Mouse (Mus musculus): Measurements from ENCODE around the gene BC048562.

Gene BC048562

DNA sequence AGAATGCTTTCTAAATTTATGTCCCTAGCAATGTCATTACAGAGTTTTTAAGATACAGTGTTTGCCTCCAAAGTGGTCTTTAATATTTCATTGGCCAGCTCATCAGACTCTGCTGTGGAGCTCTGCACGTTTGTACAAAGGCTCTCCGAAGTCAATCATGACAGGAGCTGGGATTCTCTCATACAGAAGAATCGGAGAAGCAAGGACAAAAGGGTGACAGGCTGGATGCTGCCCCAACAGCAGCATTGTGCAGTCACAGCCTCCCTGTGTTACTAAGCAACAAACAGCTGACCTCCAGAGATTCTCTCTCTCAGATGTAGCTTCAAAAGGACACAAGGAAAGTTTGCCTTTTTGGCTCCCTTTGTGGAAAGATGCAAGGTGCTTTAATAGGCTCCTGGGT lies at the start of gene BC048562:
Gene BC048562, plus strand, starts transcription at position 301 of the 400 bp plus-strand sequence.
- no peak for DNase-seq

DNA sequence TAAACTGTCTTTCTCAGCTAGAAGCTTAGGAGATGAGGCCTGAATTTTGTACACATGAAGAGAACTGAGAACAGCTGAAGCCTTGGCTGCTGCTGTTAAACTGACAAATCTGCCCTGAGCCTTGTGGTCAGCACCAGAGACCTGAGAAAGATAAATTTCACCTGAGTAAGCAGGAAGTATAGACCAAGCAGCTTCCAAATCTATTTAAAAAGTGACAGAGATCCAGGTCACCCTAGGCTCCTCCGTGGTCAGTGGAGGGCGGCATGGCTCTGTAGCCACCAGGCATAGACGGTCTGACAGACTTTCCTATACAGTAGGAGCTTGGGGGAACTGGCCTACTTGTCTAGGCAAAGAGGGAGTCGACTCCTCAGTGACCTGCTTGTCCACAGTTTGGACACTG lies 49.5 kb upstream of the BC048562 start:
- DNase-seq, result no peak

DNA sequence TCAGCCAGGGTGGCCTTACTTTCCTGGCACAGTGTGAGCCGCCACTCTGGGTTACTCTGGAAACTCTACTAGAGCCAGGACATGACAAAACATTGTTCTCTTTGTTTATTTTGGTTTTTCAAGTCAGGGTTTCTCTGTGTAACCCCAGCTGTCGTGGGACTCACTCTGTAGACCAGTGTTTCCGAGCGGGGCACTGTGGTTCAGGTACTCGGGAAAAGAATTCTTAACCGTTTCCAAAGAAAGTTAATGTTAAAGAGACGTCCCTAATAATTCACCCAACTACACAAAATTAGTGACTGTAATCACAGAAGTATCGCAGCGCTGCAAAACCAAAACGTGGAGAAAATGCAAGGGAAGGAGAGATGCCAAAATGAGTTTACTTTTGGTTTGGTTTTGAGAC lies 47.7 kb upstream of the BC048562 start:
- DNase-seq, result peak; percentile 17

DNA sequence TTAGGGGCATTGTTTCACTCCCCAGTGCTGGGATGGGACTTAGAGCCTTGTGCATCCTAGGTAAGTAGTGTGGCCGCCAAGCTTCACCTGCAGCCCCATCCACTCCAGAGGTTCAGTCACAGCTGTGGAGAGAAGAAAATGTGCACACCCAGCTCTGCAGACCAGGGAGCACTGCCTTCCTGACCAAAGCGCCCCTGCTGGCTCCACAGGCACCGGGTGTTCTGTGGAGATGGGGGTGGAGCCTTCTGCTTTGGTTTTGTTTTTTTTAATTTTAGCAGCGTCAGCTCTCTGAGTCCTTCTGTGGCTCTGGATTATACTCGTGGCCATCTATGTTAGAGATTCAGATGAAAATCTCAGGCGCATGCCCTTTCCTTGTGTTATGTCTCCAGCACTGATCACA lies 47.1 kb upstream of the BC048562 start:
- DNase-seq, result peak; percentile 28

DNA sequence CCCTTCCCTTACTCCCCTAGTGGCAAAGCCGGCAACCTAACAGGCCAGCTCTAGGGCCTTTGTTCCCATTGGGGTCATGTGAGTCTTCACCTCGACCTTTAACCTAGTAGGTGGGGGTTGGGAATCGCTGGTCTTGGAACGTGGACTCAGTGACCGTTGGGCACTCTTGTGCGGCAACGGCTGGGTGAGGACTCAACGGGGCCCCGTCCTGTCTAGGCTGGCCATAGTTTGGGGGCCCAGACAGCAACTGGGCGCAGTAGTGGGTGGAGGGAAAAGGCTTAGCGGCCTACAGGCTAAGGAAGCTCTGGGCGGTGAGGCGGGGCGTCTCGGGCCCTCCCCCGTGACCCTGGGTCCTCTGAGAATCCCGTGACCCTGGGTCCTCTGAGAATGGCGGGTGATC lies 43.6 kb upstream of the BC048562 start, which contains the start of gene 1700102P08Rik:
Gene 1700102P08Rik, plus strand, starts transcription at position 130 of the 400 bp plus-strand sequence.
- peak; percentile 79 for DNase-seq

DNA sequence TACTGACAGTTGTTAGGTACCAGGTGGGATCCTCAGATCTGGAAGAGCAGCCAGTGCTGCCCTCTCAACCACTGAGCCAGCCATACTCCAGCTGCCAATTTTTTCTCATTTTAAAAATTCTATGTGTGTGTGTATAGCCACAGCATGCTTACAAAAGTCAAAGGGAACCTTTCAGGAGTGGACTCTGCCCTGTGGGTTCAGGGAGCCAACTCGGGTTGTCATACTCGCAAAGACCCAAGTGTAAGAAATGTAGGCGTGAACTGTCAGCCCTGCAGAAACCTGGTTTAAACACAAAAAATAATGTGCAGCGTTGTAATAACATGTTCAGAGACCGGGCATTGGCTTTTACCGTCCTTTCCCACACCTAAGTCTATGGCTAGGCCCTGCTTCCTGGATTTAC lies 42.1 kb upstream of the BC048562 start:
- peak; percentile 53 for DNase-seq

DNA sequence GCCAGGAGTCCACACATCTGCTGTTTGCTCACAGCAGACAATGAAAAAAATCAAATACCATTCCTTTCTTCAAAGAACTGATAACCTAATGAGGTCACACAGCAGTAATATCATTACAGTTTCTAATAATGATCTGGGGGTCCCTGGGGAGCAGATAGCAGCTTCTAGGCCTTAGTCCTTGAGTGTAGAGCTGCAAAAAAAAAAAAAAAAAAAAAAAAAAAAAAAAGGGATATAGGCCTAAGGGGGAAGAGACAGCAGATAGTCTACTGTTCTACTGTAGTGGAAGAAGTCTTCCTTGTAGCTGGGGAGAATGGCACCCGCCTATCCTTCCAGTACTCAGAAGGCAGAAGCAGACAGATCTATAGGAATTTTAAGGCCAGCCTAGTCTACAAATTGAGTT lies 40.9 kb upstream of the BC048562 start:
- no peak for DNase-seq

DNA sequence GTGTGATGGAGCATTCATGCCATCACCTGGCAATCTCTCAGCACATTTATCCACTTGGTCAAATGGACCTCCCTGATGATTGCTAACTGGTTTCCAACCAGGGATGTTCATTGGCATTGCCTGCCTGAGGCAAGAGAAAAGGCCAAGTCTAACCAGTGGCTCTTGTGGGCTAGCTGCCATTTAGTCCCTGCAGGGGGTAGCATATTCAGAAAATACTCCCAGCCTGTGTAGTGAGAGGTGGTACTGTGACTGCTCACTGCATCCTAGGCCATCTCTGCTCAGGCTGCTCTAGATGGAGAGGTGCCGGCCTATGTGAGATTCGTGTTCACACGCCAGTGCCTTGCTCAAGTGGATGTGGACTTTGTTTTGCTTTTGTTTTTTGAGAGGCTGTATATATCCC lies 38.0 kb upstream of the BC048562 start:
- no peak for DNase-seq

DNA sequence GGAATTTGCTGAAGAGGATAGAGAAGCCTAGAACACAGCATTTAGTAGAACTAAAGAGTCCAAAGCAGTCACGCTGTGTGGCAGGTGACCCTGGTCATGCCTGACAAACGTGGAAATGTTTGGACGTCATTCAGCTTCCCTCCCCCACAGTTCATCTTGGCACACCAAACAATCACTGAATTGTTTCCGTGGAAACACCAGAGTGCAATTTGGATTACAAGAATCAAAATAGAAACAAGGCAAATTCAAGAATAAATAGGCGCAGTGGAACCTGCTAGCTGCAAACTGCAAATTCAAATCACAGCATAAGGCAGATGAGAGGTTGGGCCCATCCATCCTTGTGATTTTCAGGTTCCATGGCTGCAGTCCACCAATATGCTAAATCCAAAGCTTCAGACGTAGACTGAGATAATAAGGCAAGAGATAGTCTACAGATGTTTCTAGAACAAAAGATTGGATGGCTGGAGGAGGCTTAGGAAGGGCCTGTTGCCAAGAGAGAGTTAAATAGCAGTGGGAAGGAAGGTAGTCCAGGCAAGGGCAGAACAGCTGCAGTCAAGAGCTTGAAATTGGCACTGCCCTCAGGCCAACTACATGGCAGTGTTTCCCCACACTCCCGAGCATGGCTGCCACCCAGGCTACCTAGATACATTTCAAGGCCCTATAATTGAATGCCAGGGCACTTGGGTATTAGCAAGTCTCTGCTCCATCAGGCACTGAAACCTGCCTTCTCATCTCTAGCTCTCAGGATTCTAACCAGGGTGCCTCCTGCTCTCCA lies 34.9 kb upstream of the BC048562 start:
- DNase-seq, result peak; percentile 75

DNA sequence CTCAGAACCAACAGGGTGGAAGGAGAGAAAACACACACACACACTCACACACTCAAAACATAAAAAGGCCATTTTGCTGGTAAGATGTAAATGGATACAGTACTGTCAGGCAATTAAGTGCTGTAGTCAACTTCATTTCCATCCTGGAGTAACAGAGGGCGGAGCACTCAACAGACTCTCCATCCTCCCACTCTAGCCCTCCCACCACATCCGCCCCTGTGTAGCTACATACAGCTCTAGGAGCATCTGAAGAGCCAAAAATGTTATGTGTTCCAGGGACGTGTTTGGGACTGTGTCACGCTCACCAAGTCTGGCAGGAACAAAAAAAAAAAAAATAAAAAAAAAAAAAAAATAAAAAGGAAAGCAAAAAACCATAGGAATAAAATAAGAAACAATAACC lies 33.2 kb upstream of the BC048562 start:
- DNase-seq, result no peak

DNA sequence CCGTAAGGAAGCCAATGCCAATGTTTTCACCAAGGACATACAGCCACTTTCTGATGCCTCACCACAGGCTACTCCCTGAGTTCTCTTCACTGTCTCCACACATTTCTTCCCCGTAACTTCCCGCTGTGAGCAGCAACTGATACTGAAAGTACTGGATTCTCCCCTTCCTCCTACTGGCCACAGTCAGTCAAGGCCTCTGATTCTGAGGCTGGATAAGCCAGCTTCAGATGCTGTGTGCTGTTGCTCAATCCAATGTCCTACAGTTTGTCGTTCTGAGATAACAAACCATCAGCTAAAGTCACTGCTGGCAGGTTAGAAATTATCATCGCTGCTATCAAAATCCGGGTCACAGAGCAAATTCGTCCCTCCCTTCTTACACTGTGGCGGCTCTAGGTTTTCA lies 31.8 kb upstream of the BC048562 start:
- DNase-seq, result no peak

DNA sequence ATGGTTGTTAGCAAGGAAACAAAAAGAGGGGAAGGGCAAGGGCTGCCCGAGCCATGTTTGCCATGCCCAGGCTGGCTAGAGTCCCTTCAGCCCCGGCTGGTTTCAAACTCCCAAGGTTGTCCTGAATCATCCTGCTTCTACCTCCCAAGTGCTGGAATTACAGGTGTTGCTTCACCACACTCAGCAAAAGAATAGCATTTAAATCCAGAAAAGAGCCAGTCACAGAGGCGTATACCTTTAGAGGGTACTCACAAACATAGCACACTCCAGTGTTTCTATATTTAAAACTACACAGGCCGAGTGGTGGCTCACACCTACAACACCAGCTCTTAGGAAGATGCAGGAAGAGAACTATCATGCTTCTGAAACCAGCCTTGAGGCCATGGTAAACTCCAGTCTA lies 26.7 kb upstream of the BC048562 start:
- no peak for DNase-seq

DNA sequence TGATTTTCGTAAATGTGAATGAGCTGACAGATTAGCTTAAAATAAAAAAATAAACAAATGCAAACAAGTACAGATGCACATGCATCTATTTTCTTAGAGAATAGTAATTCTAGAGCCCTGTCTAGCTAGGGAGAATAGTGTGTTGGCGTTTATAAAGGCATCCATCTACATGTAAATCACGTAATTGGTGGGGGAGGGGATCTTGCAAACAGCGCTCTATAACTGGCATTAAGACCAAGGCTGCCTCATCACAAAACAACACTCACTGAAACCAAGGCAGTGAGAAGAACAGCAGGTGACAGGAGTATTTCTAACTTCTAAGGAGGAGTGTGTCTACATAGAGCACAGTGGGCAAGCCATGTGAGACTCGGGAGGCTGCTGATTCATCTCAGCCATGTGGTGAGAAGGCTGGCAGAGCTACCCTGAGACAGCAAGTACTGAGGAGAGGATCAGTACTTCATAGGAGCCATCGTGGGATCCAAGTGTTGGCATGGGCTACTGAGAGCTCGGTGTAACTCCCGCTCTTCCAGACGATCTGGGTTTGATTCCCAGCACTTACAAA lies 24.8 kb upstream of the BC048562 start:
- DNase-seq, result no peak

DNA sequence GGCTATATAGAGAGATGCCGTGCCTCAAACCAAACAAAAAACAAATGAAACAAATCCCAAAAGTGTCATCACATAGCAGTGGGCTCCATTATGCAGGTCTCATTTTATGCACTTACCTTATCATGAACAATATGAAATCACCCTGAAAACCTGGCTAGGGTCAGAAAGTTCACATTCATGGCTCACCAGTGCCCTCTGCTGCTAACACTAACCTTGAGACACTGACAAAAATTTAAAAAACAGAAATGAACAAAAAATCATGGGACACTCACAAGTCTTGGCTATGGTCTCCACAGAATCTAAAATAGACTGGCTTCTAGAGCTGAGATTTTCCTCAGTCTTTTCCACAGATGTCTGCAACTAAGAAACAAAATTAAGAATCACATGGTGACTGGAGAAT lies 24.1 kb upstream of the BC048562 start:
- DNase-seq, result no peak

DNA sequence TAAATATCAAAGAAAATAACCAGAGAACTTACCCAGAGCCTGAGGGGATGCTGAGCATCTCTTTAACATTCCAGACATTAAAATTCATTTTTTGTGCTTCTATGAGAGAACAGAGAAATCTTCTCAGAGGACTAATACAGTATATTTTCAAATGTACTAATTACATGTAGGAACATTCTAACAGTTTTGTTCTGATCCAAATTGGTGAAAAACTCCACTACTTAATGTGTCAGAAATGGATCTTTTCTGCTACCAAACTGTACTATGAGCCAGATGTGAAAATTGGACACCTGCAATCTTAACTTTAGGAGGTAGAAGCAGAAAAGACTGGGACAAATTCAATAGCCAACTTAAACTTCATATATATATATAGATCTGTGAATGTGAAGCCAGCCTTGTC lies 7.9 kb upstream of the BC048562 start, which contains the start of gene Ccdc36:
Gene Ccdc36, minus strand, starts transcription at position 101 of the 400 bp plus-strand sequence.
- DNase-seq, result no peak

DNA sequence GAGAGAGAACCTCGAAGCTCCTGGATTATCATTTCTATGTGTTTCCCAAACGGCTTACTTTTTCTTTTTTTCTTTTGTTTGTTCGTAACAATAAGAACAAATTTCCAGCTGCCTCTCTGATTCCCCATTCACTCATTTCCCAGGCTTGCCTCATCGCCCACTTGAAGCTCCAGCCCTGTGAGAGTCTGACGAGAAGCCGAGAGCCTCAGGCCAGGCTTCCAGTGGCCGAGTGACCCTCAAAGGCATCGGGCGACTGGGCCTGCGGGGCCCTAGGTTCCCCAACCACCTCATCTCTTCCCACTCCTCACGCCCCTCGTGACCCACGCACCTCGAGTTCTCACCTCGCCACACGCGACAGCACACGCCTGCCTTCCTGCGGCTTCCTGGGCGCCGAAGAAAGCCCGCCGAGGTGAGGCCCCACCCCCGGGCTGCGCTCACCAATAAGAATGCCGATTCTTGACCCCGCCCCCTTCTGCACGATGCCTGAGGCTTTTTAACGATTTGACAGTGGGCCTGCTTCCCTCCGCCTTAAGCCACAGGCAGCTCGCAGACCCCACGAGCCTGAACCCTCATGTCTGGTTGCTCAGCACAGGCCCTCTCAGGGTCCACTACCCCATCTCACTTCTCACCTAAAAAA lies 4.7 kb upstream of the BC048562 start:
- no peak for DNase-seq

DNA sequence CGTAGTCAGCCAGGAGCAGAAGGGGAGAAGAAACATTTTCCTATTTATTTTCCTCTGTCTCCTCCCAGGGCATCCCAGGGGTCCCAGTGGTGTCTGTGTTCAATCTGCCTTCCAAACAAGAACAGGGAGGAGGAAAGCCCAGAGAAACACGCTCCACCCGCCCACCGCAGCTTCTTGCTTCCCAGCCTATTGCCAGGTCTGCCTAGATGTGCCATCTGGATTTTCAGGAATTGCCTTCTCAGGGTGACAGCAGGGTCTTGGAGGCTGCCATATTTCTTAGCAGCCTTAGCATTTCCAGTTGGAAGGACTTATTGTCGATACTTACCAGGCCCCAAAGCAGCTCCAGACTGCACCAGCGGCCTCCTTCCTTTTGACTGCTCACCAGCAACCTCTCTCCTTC lies 2.9 kb downstream of the BC048562 start:
- no peak for DNase-seq

DNA sequence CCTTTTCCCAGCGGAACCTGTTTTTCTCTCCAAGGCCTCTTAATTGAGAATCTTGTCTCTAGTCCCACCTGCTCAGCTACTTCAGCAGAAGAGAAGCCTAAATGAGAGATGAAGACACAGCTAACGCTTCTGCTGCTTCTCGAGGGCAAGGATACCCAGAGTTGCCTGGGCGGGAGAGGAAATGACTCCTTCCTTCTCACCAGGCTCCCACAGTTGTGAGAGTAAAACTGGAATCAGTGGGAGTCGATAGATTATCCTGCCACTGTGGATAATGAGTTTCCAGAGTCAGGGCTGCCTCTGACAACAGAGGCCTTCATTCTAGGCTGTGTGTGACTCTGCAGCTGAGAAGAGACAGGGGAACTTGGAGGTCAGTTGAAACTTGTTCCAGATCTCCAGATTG lies 4.2 kb downstream of the BC048562 start:
- DNase-seq, result no peak

DNA sequence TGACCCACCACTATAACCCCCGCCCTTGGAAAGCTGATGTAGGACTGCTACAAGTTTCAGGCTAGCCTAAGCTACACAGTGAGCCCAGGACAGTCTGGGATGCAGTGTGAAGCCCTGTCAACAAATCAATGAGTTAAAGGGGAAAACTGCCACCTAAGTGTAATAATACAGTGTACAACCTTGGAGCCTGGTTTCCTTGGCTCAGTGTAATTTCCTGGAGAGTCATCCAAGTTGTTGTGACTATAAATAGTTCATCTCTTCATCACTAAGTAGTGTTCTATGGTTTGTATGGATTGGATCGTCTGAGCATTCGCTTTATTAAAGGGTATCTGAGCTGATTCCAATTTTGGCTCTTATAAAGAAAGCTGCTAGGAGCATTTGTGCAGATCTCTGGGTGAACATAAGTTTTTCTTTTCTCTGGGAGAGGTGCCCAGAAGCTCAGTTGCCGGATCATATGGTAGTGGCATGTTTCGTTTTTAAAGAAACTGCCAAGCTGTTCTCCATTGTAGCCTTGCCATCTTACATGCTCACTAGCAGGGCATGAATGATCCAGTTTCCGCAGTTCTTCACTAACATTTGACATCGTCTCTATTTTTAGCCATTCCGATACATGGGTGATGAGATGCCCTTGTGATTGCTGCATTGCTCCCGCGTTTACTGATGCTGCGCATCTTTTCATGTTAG lies 5.1 kb downstream of the BC048562 start:
- DNase-seq, result no peak

DNA sequence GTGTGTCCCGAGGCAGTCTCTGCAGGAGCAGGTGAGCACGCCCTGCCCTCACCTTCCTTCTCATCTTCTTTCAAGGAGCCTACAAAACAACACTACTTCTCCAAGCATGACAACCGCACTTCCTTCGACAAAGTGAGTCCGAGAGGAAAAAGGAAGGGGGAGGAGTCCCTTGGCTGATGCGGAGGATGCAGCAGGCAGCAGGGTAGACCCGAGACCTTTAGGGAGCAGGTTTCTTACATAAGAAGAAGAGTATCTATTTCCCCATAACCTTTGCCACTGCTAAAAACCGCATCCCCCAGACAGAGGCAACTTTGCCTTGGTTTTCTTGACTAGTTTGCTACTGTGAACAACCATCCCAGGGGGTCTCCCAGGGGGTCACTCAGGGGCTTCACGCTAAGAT lies 8.8 kb downstream of the BC048562 start:
- no peak for DNase-seq

DNA sequence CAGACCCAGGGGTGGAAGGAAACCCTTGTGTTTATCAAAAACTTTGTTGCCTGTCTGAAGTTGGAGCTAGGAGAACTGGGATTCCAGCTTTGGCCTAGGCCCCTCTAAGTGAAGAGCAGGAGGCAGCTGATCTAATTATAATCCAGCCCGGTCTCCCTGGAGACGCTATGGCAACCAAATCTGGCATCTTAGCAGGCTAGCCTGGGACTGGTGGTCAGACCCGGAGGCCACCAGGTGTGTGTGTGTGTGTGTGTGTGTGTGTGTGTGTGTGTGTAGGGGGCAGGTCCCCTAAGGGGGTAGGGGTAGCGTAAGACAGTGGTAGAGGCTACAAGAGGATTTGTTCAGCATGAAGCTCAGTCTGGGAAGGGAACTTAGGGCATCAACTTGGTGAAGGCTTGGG lies 13.6 kb downstream of the BC048562 start:
- DNase-seq, result no peak

DNA sequence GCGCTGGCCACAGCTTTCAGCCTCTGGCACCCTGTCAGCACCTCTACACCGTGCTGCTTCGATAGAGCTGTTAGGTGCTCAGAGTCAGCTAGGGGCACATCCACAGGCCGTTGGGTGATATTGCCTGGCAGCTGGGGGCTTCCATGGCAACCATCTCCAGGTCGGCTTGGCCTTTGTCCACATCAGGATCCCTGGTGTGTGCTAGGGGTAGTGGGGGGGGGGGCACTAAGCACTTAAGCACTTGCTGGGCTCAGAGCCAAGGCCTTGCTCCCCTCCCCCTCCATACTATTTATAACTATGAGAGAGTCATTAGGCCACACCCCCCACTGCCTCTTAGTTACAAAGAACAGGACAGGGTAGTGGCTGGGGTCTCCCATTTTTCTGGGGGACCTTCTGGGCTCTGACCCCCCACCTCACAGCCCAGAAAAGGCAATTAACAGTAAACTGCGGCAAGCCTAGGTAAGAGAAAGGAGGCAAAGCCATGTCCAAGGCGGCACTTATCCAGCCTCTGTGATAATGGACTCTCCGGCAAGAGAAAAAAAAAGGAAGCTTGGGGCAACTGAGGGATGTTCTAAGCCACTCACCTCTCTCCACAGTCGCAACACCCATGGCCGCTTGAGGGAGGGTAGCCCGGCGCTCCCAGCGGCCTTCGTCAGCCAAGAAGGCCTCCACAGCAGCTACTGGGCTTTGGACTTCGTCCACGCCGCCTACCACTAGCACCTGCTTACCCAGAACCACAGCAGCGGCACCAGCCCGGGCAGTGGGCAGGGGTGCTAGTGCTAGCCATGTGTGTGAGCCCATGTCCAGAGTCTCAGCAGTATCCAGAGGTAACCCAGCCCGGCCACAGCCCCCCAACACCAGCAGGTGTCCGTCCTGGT lies 14.2 kb downstream of the BC048562 start:
- no peak for DNase-seq

DNA sequence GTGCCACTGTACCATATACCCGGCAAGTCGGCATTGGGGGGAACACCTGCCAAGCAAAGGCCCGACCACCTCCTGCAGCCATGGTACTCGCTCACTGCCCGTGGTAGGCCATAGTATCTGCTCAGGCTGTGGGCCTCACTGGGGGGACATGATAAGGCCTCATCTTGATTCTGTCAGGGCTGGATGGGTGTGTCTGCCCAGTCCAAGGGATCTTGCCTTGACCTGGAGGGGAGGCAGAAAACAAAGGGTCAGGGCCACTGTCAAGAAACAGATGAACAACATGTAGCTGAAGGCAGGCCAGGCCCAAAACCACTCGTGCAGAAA lies 14.8 kb downstream of the BC048562 start:
- no peak for DNase-seq
